Mouse (Mus musculus) MEL (cell line): ENCODE measurements around the gene Umad1. TPM values are rescaled to one million over a fixed set of nuclear protein-coding genes. Genes with fewer than 3 reads are reported as not detected.

Experiments
- DNase-seq: peaks from one replicate; pipeline ENCODE4 v3.0.0; 2011; ENCODE audit warnings: low read depth, low spot score
- H3K27ac ChIP-seq: 2 replicates; pipeline ENCODE4 v1.5.1; 2012; ENCODE audit warnings: low read depth, mild to moderate bottlenecking, control low read depth, low read length, moderate library complexity; ENCODE audit not compliant: control insufficient read depth
- H3K27me3 ChIP-seq, 2 experiments: fragments of 150-350 bp in 1 of 2; sonication (generic) in 1 of 2; 2 replicates each; pipeline ENCODE4 v1.6.1; 2012; ENCODE audit warnings: low read length in 2 of 2, mild to moderate bottlenecking in 2 of 2, improper control_type of control experiment in 1 of 2, moderate library complexity in 1 of 2; ENCODE audit not compliant: insufficient read depth in 2 of 2, control insufficient read depth in 1 of 2
- H3K36me3 ChIP-seq, 2 experiments: 2 replicates each; pipeline ENCODE4 v1.6.1; 2012 to 2014; ENCODE audit warnings: low read length in 2 of 2, improper control_type of control experiment in 1 of 2, inconsistent platforms in 1 of 2, mild to moderate bottlenecking in 1 of 2; ENCODE audit not compliant: insufficient read depth in 2 of 2, control insufficient read depth in 1 of 2
- H3K4me1 ChIP-seq, 2 experiments: fragments of 150-350 bp in 1 of 2; sonication (generic) in 1 of 2; 2 replicates each; pipeline ENCODE4 v1.6.1; 2012; ENCODE audit warnings: low read length in 2 of 2, improper control_type of control experiment in 1 of 2, mild to moderate bottlenecking in 1 of 2; ENCODE audit not compliant: insufficient read depth in 2 of 2, control insufficient read depth in 1 of 2
- H3K4me3 ChIP-seq, 2 experiments: fragments of 150-350 bp in 1 of 2; sonication (generic) in 1 of 2; 2 replicates each; pipeline ENCODE4 v1.5.1; 2012; ENCODE audit warnings: low read depth in 2 of 2, low read length in 2 of 2, mild to moderate bottlenecking in 2 of 2, moderate library complexity in 2 of 2, control low read depth in 1 of 2, improper control_type of control experiment in 1 of 2; ENCODE audit not compliant: control insufficient read depth in 1 of 2, insufficient read depth in 1 of 2
- H3K79me2 ChIP-seq: 2 replicates; pipeline ENCODE4 v1.6.1; 2012; ENCODE audit warnings: mild to moderate bottlenecking, low read length, moderate library complexity; ENCODE audit not compliant: control insufficient read depth, poor library complexity, insufficient read depth
- H3K9ac ChIP-seq: 2 replicates; pipeline ENCODE4 v1.6.1; 2012; ENCODE audit warnings: low read depth, mild to moderate bottlenecking, control low read depth, low read length, moderate library complexity; ENCODE audit not compliant: control insufficient read depth, poor library complexity, severe bottlenecking
- H3K9me3 ChIP-seq: fragments of 150-350 bp; sonication (generic); replicated peaks from 2 replicates; pipeline ENCODE4 v1.6.1; 2012; ENCODE audit warnings: mild to moderate bottlenecking, low read length, improper control_type of control experiment, moderate library complexity; ENCODE audit not compliant: insufficient read depth
- E2F4 ChIP-seq: IDR thresholded peaks from 2 replicates; pipeline ENCODE4 v1.6.1; 2011; ENCODE audit warnings: low read depth, low read length, improper control_type of control experiment, borderline replicate concordance
- EP300 ChIP-seq, 2 experiments: IDR thresholded peaks; 2 replicates each; pipeline ENCODE4 v1.6.1; 2011; ENCODE audit warnings: improper control_type of control experiment in 2 of 2, low read length in 2 of 2, low read depth in 1 of 2, mild to moderate bottlenecking in 1 of 2
- ETS1 ChIP-seq: IDR thresholded peaks from 2 replicates; pipeline ENCODE4 v1.6.1; 2012; ENCODE audit warnings: low read depth, mild to moderate bottlenecking, inconsistent platforms, low read length, improper control_type of control experiment, moderate library complexity
- GABPA ChIP-seq: IDR thresholded peaks from 2 replicates; pipeline ENCODE4 v1.6.1; 2012; ENCODE audit warnings: low read depth, mild to moderate bottlenecking, inconsistent platforms, low read length, improper control_type of control experiment, moderate library complexity
- HCFC1 ChIP-seq: IDR thresholded peaks from 2 replicates; pipeline ENCODE4 v1.6.1; 2012; ENCODE audit warnings: low read depth, mild to moderate bottlenecking, inconsistent platforms, low read length, improper control_type of control experiment, moderate library complexity
- JUND ChIP-seq: IDR thresholded peaks from 2 replicates; pipeline ENCODE4 v1.6.1; 2011; ENCODE audit warnings: low read depth, mild to moderate bottlenecking, improper control_type of control experiment, low read length
- MAX ChIP-seq: IDR thresholded peaks from 2 replicates; pipeline ENCODE4 v1.6.1; 2011; ENCODE audit warnings: low read length, improper control_type of control experiment
- MAZ ChIP-seq: IDR thresholded peaks from 2 replicates; pipeline ENCODE4 v1.6.1; 2012; ENCODE audit warnings: low read depth, mild to moderate bottlenecking, inconsistent platforms, low read length, improper control_type of control experiment
- MEF2A ChIP-seq: IDR thresholded peaks from 2 replicates; pipeline ENCODE4 v1.6.1; 2014; ENCODE audit warnings: low read depth, mild to moderate bottlenecking, inconsistent platforms, low read length, improper control_type of control experiment; ENCODE audit not compliant: poor library complexity, insufficient replicate concordance, severe bottlenecking; ENCODE audit errors: extremely low read depth
- MYB ChIP-seq: IDR thresholded peaks from 2 replicates; pipeline ENCODE4 v1.6.1; 2011; ENCODE audit warnings: mild to moderate bottlenecking, low read depth, low read length, improper control_type of control experiment
- NELFE ChIP-seq: IDR thresholded peaks from 2 replicates; pipeline ENCODE4 v1.6.1; 2011; ENCODE audit warnings: low read depth, low read length, improper control_type of control experiment
- RAD21 ChIP-seq: IDR thresholded peaks from 2 replicates; pipeline ENCODE4 v1.6.1; 2011; ENCODE audit warnings: mild to moderate bottlenecking, low read depth, low read length, improper control_type of control experiment
- RCOR1 ChIP-seq: IDR thresholded peaks from 2 replicates; pipeline ENCODE4 v1.6.1; 2012; ENCODE audit warnings: low read depth, mild to moderate bottlenecking, inconsistent platforms, low read length, improper control_type of control experiment
- SIN3A ChIP-seq: IDR thresholded peaks from 2 replicates; pipeline ENCODE4 v1.6.1; 2012; ENCODE audit warnings: low read length, improper control_type of control experiment, inconsistent platforms
- SMC3 ChIP-seq: IDR thresholded peaks from 2 replicates; pipeline ENCODE4 v1.6.1; 2011; ENCODE audit warnings: low read depth, low read length, improper control_type of control experiment
- TBP ChIP-seq: IDR thresholded peaks from 2 replicates; pipeline ENCODE4 v1.8.0; 2011; ENCODE audit warnings: low read depth, low read length, improper control_type of control experiment
- TCF12 ChIP-seq: IDR thresholded peaks from 2 replicates; pipeline ENCODE4 v1.6.1; 2014; ENCODE audit warnings: low read depth, mild to moderate bottlenecking, inconsistent platforms, low read length, improper control_type of control experiment, moderate library complexity
- USF1 ChIP-seq: IDR thresholded peaks from 2 replicates; pipeline ENCODE4 v1.6.1; 2014; ENCODE audit warnings: low read depth, mild to moderate bottlenecking, inconsistent platforms, low read length, improper control_type of control experiment, moderate library complexity
- ZMIZ1 ChIP-seq: IDR thresholded peaks from 2 replicates; pipeline ENCODE4 v1.6.1; 2012; ENCODE audit warnings: low read depth, mild to moderate bottlenecking, inconsistent platforms, low read length, improper control_type of control experiment, moderate library complexity
- polyA plus RNA-seq, 2 experiments: library from polyadenylated mRNA; stranded (reverse) in 1 of 2; unstranded in 1 of 2; fragments of >175 nt in 1 of 2; fragments of >200 nt in 1 of 2; gene quantifications; 2 replicates each; pipeline versions ENCODE4 v1.2.1 to v1.2.4; 2012; ENCODE audit warnings: low replicate concordance in 2 of 2, low read depth in 1 of 2; ENCODE audit not compliant: insufficient read length in 2 of 2, insufficient read depth in 1 of 2, missing spikeins in 1 of 2
- total RNA-seq: library from RNA; depleted of rRNA; stranded (reverse); fragments of 300-350 nt; gene quantifications from 2 replicates; pipeline ENCODE4 v1.2.3, GENCODE M21; 2012

Gene Umad1
- total and polyA plus RNA-seq, 3 experiments = 5.3 to 9.7 TPM; not detected in 1

DNA sequence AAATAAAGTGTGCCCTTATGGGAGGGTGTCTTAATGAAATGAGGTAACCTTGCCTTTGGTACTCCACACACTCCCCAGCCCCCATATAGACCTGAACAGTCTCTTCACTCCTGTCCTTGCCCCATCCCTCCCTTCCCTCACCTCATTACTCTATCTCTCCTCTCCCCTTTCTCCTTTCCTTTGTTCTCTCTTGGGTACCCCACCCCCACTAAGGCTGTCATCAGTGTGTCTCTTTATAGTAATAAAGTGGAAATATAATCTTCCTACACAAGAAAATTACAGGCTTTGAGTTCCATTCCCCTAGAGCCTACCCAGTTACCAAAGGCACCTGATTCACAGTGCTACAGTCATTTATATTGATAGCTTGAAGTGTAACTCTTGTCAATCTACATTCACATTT lies 135.0 kb downstream of the Umad1 start:
- H3K9ac ChIP-seq = no peak overlapping the region
- no peak for DNase-seq
- no peaks in the 10 kb centered on the region for H3K9me3 ChIP-seq
- no peaks in the 10 kb centered on the region for H3K79me2 ChIP-seq
- no peak overlapping the region for H3K4me3 ChIP-seq
- H3K27ac ChIP-seq = no peak overlapping the region
- H3K36me3 ChIP-seq = peaks cover 0 to 31% of the 10 kb centered on the region in 2 experiments; a peak in 2 of 4 replicates
- peaks cover 20 to 22% of the 10 kb centered on the region in 2 experiments for H3K4me1 ChIP-seq
- no peaks in the 10 kb centered on the region for H3K27me3 ChIP-seq
- TF ChIP-seq EP300 (IDR thresholded peaks at IDR 0.05; ENCODE audit: low read depth in 1 of 2, low read length in 2 of 2) = no peak
- TF ChIP-seq E2F4 = no peak
- TF ChIP-seq RCOR1 = no peak
- TF ChIP-seq RAD21 = no peak
- TF ChIP-seq ZMIZ1 = no peak
- TF ChIP-seq HCFC1 = no peak
- no peak for TF ChIP-seq NELFE
- TF ChIP-seq SMC3 = no peak
- TF ChIP-seq TBP = no peak
- no peak for TF ChIP-seq MAX
- TF ChIP-seq USF1 = no peak
- no peak for TF ChIP-seq MAZ
- no peak for TF ChIP-seq ETS1
- TF ChIP-seq TCF12 = no peak
- no peak for TF ChIP-seq MYB
- TF ChIP-seq JUND = no peak
- no peak for TF ChIP-seq GABPA
- TF ChIP-seq, all 39 proteins: peak for 0

DNA sequence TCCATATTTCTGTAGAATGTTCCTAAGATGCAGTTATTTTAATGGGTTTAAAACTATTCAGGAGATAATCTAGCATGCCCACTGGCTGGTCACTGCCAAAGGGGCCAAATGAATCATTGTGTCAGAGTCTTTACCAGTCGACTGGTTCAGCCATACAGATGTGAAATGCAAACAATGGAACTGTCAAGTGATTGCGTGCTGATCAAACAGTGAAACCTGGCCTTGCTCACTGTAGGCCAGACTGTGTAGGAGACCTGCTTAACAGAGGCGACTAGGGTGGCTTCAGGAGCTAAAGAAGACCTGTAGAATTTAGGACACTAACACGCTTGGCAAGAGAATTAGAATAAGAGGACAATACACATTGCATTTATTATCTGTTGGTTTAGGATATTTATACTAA lies 136.0 kb downstream of the Umad1 start:
- TF ChIP-seq SIN3A (no peak), ETS1 (no peak), RCOR1 (no peak), MEF2A (no peak)
- Histone ChIP-seq H3K4me1 (peaks cover 17 to 20% of the 10 kb centered on the region in 2 experiments), H3K27ac (no peak overlapping the region), H3K4me3 (no peak overlapping the region), H3K27me3 (no peaks in the 10 kb centered on the region), H3K36me3 (peaks cover 0 to 27% of the 10 kb centered on the region in 2 experiments; a peak in 2 of 4 replicates), H3K9ac (no peak overlapping the region), H3K79me2 (no peaks in the 10 kb centered on the region), H3K9me3 (no peaks in the 10 kb centered on the region)
- DNase-seq = no peak
